Mouse (Mus musculus) thymus, adult 2 months (tissue): Measurements from ENCODE around the gene Fn3krp. TPM values are rescaled to one million over a fixed set of nuclear protein-coding genes. Genes with fewer than 3 reads are reported as not detected.

Experiments used
- DNase-seq: peaks from one replicate; pipeline ENCODE4 v3.0.0; 2021
- H3K27ac ChIP-seq: fragments of 200-500 bp; 2 replicates; pipeline ENCODE4 v1.5.1; 2012; ENCODE audit warnings: low read length, control low read depth; ENCODE audit not compliant: control insufficient read depth, insufficient read depth
- H3K27me3 ChIP-seq: fragments of 200-500 bp; 2 replicates; pipeline ENCODE4 v1.6.1; 2012; ENCODE audit warnings: mild to moderate bottlenecking, low read length, moderate library complexity, mixed read lengths; ENCODE audit not compliant: control insufficient read depth, insufficient read depth
- H3K36me3 ChIP-seq: fragments of 200-500 bp; 2 replicates; pipeline ENCODE4 v1.6.1; 2012; ENCODE audit warnings: mild to moderate bottlenecking, low read length, moderate library complexity; ENCODE audit not compliant: control insufficient read depth, insufficient read depth
- H3K4me1 ChIP-seq: fragments of 200-500 bp; replicated peaks from 2 replicates; pipeline ENCODE4 v1.6.1; 2012; ENCODE audit warnings: low read length; ENCODE audit not compliant: control insufficient read depth, insufficient read depth
- H3K4me3 ChIP-seq: fragments of 200-500 bp; 2 replicates; pipeline ENCODE4 v1.5.1; 2012; ENCODE audit warnings: mild to moderate bottlenecking, low read length, control low read depth, moderate library complexity; ENCODE audit not compliant: control insufficient read depth, insufficient read depth
- CTCF ChIP-seq: fragments of 200-500 bp; IDR thresholded peaks from 2 replicates; pipeline ENCODE4 v1.5.1; 2012; ENCODE audit warnings: mild to moderate bottlenecking, control low read depth, low read length, moderate library complexity, borderline replicate concordance; ENCODE audit not compliant: control insufficient read depth, poor library complexity, insufficient read depth; ENCODE audit errors: extremely low read depth
- POLR2A ChIP-seq: fragments of 200-500 bp; IDR thresholded peaks from 2 replicates; pipeline ENCODE4 v1.6.1; 2012; ENCODE audit warnings: mild to moderate bottlenecking, low read length, control low read depth, moderate library complexity; ENCODE audit not compliant: control insufficient read depth, poor library complexity, insufficient read depth; ENCODE audit errors: extremely low read depth
- WGBS: fragments of 180-500 bp; shearing (Covaris S2); methylation state at CpG from one replicate; pipeline ENCODE4 v1.1.7; 2018; 5-methylcytosine and 5-hydroxymethylcytosine counted together
- polyA plus RNA-seq: library from polyadenylated mRNA; depleted of rRNA; stranded (reverse); fragments of >200 nt; gene quantifications from 2 replicates; pipeline ENCODE4 v1.2.3, GENCODE M21; 2012; rRNA removed

Gene Fn3krp
- polyA plus RNA-seq, 1 experiment, result 7.6 TPM

DNA sequence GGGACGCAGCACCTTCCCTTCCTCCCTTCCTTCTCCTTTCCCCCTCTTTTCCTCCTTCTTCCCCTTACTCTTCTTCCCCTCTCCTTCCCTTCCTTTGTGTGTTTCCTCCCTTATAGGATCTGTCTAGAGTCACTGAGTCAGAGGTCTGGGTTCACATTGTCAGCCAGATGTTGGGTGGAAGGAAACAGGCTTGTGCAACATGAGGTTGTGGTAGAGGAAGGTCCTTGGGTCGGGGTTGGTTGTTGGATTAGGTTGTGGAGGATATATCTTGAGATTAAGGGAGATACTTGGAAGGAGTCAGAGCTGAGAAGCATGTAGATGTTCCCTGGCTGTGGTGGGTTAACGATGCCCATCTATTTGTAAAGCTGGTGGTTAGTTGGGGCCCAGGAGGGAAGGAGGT lies 53.6 kb downstream of the Fn3krp start:
- Histone ChIP-seq H3K27ac (no peak overlapping the region), H3K27me3 (no peaks in the 10 kb centered on the region), H3K36me3 (peaks cover 3% of the 10 kb centered on the region; the same call in 1 of the 2 replicates), H3K4me1 (no peaks in the 10 kb centered on the region; the same call in 1 of the 2 replicates), H3K4me3 (no peak overlapping the region)
- DNase-seq, result no peak
- WGBS, result 66% methylated on average over 3 of the region's 3 CpGs
- TF ChIP-seq POLR2A, result no peak
- TF ChIP-seq CTCF, result no peak

DNA sequence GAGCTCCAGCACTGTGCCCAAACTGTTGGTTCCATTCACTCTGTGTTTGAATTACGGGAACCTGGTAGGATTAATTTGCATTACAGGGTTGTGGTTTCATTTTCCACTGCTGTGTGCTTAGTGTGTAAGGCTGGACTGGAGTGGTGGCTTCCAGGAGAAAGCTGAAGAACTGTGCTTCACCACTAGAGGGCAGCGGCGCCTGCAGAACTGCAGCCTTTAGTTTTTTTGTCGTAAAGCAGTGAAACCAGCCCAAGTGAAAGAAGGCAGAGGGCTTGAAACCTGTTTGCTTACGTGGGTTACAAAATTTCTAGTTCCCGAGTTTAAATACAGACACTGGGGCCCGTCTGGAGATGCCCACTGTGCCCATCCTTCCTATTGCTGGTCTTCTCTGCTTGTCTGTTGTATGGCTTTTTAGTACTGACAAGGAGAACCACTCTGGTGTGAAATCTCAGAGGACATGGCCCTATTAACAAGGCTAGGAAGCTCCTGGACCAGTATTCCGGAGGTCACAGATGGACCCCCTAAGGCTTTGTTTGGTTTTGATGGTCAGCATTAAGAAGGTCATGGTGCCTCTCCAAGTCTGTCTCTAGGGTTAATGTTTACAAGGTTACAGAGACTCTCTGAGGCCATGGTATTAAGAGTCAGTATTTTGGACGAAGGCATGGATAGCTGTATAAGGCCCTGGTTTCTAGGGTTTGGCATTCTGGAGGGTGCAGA lies 54.7 kb downstream of the Fn3krp start:
- no peak overlapping the region for H3K27ac ChIP-seq
- DNase-seq, result peak; percentile 68
- no peaks in the 10 kb centered on the region for H3K27me3 ChIP-seq
- WGBS, result 27% methylated on average over 9 of the region's 9 CpGs
- H3K4me3 ChIP-seq, result no peak overlapping the region
- peaks cover 3% of the 10 kb centered on the region; the same call in 1 of the 2 replicates for H3K36me3 ChIP-seq
- no peaks in the 10 kb centered on the region; the same call in 1 of the 2 replicates for H3K4me1 ChIP-seq
- TF ChIP-seq CTCF, result peak; percentile 77; the same call in 1 of the 2 replicates
- no peak for TF ChIP-seq POLR2A

- TF ChIP-seq CTCF (no peak), POLR2A (no peak)
- Histone ChIP-seq H3K36me3 (0 out of 2 replicates have a peak, but pooled peaks cover 3% of the 10 kb centered on the region), H3K4me1 (no peaks in the 10 kb centered on the region; the same call in 1 of the 2 replicates), H3K27me3 (no peaks in the 10 kb centered on the region), H3K4me3 (no peak overlapping the region), H3K27ac (no peak overlapping the region)
- no peak for DNase-seq
- 74% methylated on average over 15 of the region's 15 CpGs for WGBS
Measured at GRCm38 (mm10) chr11:121479476-121480203, 58.4 kb downstream of the Fn3krp start.

Other genes starting within 250 kb of the Fn3krp start
- gene Hexdc, start 217.0 kb upstream of the Fn3krp start, polyA plus RNA-seq, result 11.2 and 15.0 TPM in 2 replicates
- 6.2 and 7.4 TPM in 2 replicates for gene Ogfod3, start 216.7 kb upstream of the Fn3krp start, polyA plus RNA-seq
- gene Cybc1, start 192.1 kb upstream of the Fn3krp start, polyA plus RNA-seq, result 87.4 and 106 TPM in 2 replicates
- 100 and 101 TPM in 2 replicates for gene Narf, start 184.1 kb upstream of the Fn3krp start, polyA plus RNA-seq
- gene Foxk2, start 161.4 kb upstream of the Fn3krp start, polyA plus RNA-seq, result 57.5 and 60.6 TPM in 2 replicates
- 51.3 and 65.9 TPM in 2 replicates for gene Wdr45b, start 67.0 kb upstream of the Fn3krp start, polyA plus RNA-seq
- 0.57 and 0.74 TPM in 2 replicates for gene Rab40b, start 33.1 kb upstream of the Fn3krp start, polyA plus RNA-seq
- 7.0 and 9.5 TPM in 2 replicates for gene Fn3k, start 13.5 kb downstream of the Fn3krp start, polyA plus RNA-seq
- gene Tbcd, start 30.5 kb downstream of the Fn3krp start, polyA plus RNA-seq, result 86.5 and 90.0 TPM in 2 replicates
- 2.3 and 2.4 TPM in 2 replicates for gene Zfp750, start 97.9 kb downstream of the Fn3krp start, polyA plus RNA-seq